Mouse (Mus musculus) stomach, postnatal 0 days (tissue): ENCODE results near the gene Klrb1.
"Not testable (repeated sequence)": the region's sequence is repeated elsewhere in the genome, so short reads cannot be mapped to it uniquely, and the experiment has no call there.

Source experiments
- CTCF ChIP-seq: IDR thresholded peaks from 2 replicates; pipeline ENCODE4 v1.5.1; 2016; ENCODE audit warnings: antibody characterized with exemption, low read depth, mild to moderate bottlenecking, moderate library complexity
- EP300 ChIP-seq: optimal IDR thresholded peaks from 2 replicates; pipeline ENCODE3; 2016; ENCODE audit warnings: antibody characterized with exemption

DNA sequence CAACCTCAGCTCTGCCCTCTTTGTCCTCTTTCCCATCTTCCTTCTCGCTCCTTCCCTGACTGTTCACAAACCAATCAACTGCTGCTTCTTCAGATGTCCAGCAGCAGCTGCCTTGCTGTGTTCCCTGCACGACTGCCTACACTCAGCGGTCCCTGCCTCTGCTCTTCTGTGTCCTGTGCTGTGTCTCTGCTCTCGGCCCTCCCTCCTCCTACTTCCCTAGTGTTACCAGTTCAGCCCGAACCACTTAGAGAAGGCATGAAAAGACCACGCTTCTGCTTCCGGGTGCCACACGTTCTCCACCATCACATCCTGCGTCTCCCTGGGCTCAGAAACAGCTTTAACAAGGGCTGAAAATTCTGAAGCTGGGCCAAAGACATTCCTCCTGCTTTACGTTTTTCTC is 31.4 kb upstream of the Klrb1 start:
- TF ChIP-seq CTCF, EP300: not testable (repeated sequence)
